Mouse (Mus musculus): Measurements from ENCODE around the gene Cntln.

Gene Cntln

DNA sequence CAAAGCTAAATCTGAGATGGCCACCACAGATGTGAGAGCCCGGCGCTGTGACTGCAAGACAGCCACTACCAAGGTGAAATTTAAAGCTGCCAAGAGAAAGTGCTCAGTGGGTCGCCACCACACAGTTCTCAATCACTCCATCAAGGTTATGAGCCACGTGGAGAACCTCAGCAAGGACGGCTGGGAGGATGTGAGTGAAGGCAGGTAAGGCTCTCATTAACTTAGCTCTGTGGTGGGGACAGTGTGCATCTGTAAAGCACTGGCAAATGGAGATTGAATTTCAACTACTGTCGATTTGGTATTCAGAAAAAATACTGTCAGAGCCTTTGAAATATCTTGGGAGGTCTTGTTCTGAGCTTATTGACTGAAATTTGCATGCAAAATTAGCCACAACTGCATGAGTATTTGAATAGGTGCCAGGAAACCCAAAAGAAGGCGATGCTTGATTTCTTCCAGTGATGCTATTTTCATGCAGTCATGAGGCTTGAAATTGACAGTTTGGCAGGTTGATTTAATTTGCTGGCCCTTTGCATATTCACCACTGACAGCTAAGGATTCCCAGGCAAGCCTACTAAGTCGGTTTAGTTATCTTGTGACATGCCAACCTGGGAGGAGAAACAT lies 165.9 kb downstream of the Cntln start:
- in situ Hi-C loops (cut with MboI, MseI), result no loop called here

GRCm38 (mm10) chr4:85054616-85055015 lies 170.5 kb downstream of the Cntln start:
- in situ Hi-C loops (cut with MboI, MseI), result no loop called here

DNA sequence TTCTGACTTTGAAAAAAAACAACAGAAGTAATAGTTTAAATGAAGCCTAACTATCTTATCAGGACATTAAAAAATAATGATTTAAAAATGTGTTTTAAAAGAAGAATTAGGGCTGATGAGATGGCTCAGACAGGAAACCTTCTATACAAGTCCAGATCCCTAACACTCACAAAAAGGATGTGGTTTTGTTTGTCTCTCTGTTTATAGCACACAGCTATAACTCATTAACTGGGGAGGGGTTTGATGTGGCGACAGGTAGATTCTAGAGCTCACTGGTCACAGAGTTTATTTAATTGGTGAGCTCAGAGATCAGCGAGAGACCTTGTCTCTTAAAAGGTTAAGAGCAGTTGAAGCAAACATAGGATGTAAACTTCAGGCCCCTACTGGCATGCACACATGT lies 175.5 kb downstream of the Cntln start:
- in situ Hi-C loops (cut with MboI, MseI), result no loop called here

DNA sequence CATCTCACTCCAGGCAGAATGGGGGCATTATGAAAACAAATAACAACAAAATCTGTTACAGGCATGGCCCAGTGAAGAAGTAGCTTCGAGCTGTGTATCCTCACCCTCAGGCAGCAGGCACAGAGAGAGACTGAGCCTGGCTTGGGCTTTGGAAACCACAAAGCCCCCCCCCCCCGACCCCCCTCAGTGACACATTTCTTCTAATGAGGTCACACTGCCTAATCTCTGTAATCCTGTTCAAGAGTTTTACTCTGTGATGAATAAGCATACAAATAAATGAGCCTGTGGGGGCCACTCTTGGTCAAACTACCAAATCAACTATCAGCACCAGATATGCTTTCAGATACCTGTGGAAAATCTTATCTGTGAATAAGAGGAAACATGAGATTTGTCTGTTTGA lies 177.6 kb downstream of the Cntln start:
- in situ Hi-C loops (cut with MboI, MseI), result no loop called here

- in situ Hi-C loops (cut with MboI, MseI), result no loop called here
Observed at GRCm38 (mm10) chr4:85096033-85096432, 211.9 kb downstream of the Cntln start.

DNA sequence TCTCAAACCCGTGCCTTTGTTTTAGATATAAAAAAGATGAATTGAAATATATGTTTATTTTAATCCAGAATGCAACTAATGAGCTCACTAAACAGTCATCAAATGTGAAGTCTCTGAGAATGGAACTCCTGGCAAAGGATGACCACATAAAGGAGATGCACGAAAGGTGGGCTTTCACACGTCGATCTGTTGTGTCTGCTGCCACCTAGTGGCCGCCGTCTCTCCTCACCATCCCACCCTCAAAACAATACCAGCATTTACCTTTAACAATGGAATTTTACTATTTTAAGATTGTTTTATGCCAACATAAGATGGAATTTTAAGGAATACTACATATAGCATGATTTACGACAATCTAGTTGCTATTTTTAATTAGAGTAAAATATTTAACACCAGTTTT lies 212.6 kb downstream of the Cntln start:
- in situ Hi-C loops (cut with MboI, MseI), result no loop called here

GRCm38 (mm10) chr4:85102168-85102567 lies 218.1 kb downstream of the Cntln start:
- in situ Hi-C loops (cut with MboI, MseI), result no loop called here

- in situ Hi-C loops (cut with MboI, MseI), result no loop called here
Observed at GRCm38 (mm10) chr4:85106416-85106815, 222.3 kb downstream of the Cntln start.

DNA sequence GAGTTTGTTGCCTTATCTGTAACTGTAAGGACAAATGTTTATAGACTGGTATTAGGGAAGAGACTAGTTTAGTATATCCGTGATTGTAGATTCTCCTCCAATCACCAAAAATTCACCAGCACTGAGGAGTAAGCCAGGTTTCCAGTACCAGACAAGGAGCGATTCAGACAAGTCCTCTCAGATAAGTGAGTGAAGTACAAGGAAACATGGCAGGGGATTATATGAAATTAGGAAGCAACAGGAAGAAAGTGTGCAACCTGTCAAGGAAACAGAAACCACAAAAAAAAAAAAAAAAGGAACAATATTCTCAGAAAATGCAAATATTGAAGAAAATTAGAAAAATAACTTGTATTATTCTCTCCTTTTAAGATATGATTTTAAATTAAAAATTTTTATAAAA lies 222.9 kb downstream of the Cntln start:
- in situ Hi-C loops (cut with MboI, MseI), result no loop called here

DNA sequence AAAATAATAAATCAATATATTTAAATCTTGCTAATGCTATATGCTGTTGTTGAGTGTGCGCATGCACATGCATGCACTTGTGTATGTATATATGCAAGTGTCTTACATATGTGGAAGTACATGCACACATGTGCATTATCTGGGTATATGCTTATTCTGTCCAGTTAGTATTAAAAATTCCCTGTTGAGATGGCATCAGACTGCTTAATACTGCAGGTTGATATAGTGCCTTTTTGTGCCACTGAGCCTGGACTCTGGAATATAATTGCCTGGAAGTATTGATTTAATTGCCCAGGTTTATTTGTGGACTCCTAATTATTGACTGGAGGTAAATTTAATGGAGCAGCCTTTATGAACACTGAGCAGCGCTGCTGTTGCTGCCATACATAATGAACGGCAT lies 236.2 kb downstream of the Cntln start:
- in situ Hi-C loops (cut with MboI, MseI), result no loop called here

- in situ Hi-C loops (cut with MboI, MseI), result no loop called here
Observed at GRCm38 (mm10) chr4:85149726-85150125, 265.6 kb downstream of the Cntln start.

DNA sequence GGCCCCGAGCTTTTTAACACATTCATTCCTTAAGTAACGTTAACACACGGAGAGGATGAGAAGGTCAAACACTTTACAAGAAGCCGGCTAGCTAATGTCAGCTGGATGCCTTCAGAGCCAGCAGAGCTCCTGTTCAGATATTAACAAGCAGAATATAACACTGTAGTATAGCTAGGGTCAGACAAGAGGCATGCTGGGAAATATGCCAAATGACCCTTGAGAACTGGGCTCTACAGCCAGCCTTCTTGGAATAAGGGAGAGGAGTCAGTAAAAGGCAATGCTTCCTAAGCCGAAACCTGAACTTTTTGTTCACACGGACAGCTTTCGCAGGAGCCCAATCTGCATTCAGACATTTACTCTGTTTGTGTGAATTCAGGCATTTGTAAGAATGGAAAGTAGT lies 267.8 kb downstream of the Cntln start:
- in situ Hi-C loops (cut with MboI, MseI), result no loop called here

DNA sequence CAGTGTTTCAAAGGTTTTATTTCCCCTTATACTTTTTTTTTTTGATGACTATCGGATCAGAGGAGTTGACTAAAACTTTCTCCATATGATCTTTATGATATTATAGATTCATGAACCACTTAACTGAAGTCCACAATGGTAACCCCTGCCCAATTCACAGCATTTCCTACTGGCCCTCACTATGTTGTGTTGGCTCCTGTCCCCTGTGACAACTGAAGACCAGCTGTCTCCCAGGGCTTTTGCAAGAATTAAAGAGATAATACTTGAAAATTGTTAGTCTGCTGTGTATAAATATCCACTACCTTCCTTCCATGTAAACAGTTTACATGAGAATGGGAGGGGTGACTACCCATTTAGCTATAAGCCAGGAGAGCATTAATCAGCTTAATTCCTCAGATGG lies 270.3 kb downstream of the Cntln start:
- in situ Hi-C loops (cut with MboI, MseI), result no loop called here

GRCm38 (mm10) chr4:85161156-85161555 lies 277.0 kb downstream of the Cntln start:
- in situ Hi-C loops (cut with MboI, MseI), result no loop called here

- in situ Hi-C loops (cut with MboI, MseI), result no loop called here
Observed at GRCm38 (mm10) chr4:85162468-85163312, 278.6 kb downstream of the Cntln start.

DNA sequence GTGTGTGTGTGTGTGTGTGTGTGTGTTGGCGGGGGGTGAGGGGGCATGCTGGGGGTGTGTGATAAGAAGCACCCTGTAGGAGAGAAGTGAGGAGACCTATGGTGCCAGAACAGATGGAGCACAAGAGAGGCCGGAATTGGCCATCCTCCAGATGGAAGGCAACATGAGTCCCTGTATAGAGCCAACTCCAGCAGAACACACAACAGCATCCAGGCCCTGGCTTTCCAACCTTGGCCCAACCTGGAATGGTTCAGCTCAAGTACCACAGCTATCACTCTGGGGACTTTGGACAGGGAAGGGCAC lies 279.2 kb downstream of the Cntln start:
- in situ Hi-C loops (cut with MboI, MseI), result no loop called here

DNA sequence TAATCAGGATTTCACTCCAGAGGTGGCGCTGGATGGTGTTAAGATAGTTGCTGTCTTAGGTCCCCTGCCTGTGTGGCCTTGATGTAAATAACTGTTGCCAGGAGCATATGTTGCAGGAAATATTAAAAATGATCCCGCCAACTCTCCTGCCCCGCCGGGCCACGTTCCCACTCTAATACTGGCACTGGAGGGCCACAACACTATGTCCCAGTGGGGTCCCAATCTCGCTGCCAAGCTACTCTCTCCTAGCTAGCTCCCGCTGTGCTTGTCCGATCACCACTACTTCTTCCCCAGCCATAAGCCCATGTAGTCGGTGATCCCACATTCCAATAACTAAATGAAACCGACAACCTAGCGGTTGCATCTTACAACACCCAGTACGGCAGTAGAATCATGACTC lies 283.9 kb downstream of the Cntln start:
- in situ Hi-C loops (cut with MboI, MseI), result no loop called here

DNA sequence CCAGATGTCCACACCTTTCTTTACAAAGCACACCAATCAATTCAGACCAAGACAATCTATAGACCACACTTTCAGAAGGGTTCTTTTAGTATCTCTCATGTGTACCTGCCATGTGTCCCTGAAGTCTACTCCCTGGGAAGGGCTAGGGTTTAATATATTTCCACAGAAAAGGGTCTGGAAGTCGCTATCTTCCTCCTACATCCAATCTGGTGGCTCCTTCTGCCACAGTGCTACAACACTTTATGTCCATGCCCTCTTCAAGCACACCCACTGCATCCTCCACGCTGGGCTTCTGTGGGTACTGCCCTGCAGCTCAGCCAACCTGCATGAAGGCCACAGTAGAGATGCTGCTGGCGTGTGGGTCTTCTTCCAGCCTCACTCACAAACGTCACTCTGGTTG lies 291.4 kb downstream of the Cntln start:
- in situ Hi-C loops (cut with MboI, MseI), result no loop called here

DNA sequence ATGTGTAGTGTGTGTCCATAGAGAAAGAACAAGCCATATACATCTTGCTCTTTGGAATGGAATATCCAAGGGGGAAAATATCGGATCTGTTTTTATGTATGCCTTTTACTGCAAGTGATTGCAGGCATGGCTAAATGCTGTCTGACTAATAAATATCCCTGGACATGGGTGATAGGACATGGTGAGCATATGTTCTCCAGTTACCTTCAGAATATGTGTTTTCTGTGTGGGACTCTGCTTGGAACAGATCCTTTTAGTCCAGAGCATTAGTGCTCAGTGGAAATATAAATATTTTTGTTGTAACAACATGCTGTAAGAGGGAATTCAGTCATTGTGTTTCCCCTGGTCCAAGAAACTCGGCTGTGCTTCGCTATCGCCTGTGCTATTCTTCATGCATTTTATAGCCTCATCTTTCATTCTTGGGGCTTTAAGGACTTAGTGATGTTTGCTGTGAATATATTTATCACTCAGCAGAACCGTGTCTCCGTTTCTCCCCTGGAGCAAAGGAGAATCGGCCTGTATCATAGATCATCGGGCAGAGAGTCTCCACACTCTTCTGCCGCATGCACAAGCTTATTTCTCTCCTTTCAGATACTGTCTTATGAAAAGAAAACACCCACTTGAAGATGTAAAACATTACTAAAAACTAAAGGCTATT lies 294.4 kb downstream of the Cntln start:
- in situ Hi-C loops (cut with MboI, MseI), result no loop called here
